Mouse (Mus musculus) kidney, adult 8-10 months (tissue): ENCODE measurements at regions not wholly inside any gene's neighbourhood (a gene's known extent, or its start where the extent isn't known, plus 50 kb on each side); places are given as distances from the start of the nearest gene placed in this dataset.
"Not testable (repeated sequence)": the region's sequence is repeated elsewhere in the genome, so short reads cannot be mapped to it uniquely, and the experiment has no call there.

Experiments
- DNase-seq, 2 experiments: peaks; one replicate each; pipeline ENCODE4 v3.0.0; 2022

- no peak for DNase-seq
Measured at GRCm38 (mm10) chr10:117497565-117498256, 117.9 kb upstream of the Cpsf6 start.

- not testable (repeated sequence) for DNase-seq
Measured at GRCm38 (mm10) chr10:117497082-117497481, 117.3 kb upstream of the Cpsf6 start.

GRCm38 (mm10) chr10:117496064-117497011 is 116.5 kb upstream of the Cpsf6 start:
- no peak for DNase-seq

- DNase-seq = peak; percentile 4 to 13
Measured at GRCm38 (mm10) chr10:117494171-117494701, 114.4 kb upstream of the Cpsf6 start.

GRCm38 (mm10) chr10:117493824-117494121 is 114.0 kb upstream of the Cpsf6 start:
- no peak for DNase-seq

GRCm38 (mm10) chr10:117493091-117493823 is 113.4 kb upstream of the Cpsf6 start:
- no peak for DNase-seq

GRCm38 (mm10) chr10:117492391-117492990 is 112.7 kb upstream of the Cpsf6 start:
- no peak for DNase-seq

GRCm38 (mm10) chr10:117491711-117492110 is 111.9 kb upstream of the Cpsf6 start:
- no peak for DNase-seq

- no peak for DNase-seq
Measured at GRCm38 (mm10) chr10:117490851-117491595, 111.2 kb upstream of the Cpsf6 start.

- no peak for DNase-seq
Measured at GRCm38 (mm10) chr10:117483091-117483600, 103.3 kb upstream of the Cpsf6 start.

- DNase-seq = no peak
Measured at GRCm38 (mm10) chr10:117482361-117482760, 102.5 kb upstream of the Cpsf6 start.

GRCm38 (mm10) chr10:117481341-117481990 is 101.7 kb upstream of the Cpsf6 start:
- DNase-seq = no peak

- DNase-seq = no peak
Measured at GRCm38 (mm10) chr10:117480456-117480850, 100.6 kb upstream of the Cpsf6 start.

GRCm38 (mm10) chr10:117479721-117480455 is 100.1 kb upstream of the Cpsf6 start:
- no peak for DNase-seq

GRCm38 (mm10) chr10:117478931-117479280 is 99.1 kb upstream of the Cpsf6 start:
- DNase-seq = no peak

- DNase-seq = peak in 1 of 2 experiments; percentile 32
Measured at GRCm38 (mm10) chr10:117478202-117478930, 98.6 kb upstream of the Cpsf6 start.

GRCm38 (mm10) chr10:117477331-117478201 is 97.8 kb upstream of the Cpsf6 start:
- DNase-seq = no peak

- DNase-seq = no peak
Measured at GRCm38 (mm10) chr10:117475086-117475945, 95.5 kb upstream of the Cpsf6 start.
